Mouse (Mus musculus): ENCODE measurements around the gene Notch2. TPM values are rescaled to one million over a fixed set of nuclear protein-coding genes. Genes with fewer than 3 reads are reported as not detected.

The Notch2 gene
- polyA plus RNA-seq, 1 experiment from 2014 or later = 43.5 TPM

DNA sequence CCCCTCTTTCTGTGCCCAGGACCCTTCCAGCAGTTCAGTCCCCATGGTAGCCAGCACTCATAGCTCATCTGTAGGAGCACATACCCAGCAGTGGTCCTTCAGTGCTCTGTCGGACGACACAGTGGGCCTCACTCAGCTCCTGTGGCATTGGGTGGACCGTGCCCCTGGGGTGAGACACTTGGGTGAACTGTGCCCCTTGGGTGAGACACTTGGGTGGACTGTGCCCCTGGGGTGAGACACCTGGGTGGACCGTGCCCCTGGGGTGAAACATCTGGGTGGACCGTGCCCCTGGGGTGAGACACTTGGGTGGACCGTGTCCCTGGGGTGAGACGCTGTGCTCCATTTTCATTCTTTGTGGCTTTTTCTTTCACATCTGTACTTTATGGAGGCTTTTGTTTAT, 83.7 kb downstream of the Notch2 start:
- Histone ChIP-seq H3K27ac (no peak overlapping the region), H3K4me3 (no peak overlapping the region)

DNA sequence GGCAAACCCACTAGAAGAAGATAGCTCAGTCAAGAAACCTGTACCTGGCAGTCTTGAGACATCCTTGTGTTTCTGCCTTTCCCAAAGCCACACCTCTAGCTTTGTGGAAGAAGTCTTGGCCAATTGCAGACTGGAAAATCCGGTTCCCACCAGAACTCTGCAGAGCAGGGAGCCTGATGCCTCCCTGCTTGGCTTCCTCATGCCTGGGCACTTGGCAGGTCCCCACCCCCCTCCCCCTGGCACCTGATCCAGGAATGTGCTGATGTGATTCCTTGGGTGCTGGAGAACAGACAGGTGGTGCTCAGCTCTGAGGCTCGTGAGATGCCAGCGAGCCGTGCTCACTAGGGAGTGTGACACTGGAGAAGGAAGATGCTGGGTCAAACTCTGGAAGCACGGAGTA, 85.3 kb downstream of the Notch2 start:
- peaks cover 57% of the 10 kb centered on the region for H3K4me1 ChIP-seq
- no peak overlapping the region for H3K4me2 ChIP-seq (replicated peaks)
- H3K36me3 ChIP-seq = peaks cover 77% of the 10 kb centered on the region
- no peak overlapping the region for H3K4me3 ChIP-seq
- H3K9ac ChIP-seq = no peak overlapping the region
- no peak overlapping the region; the same call in 1 of the 2 replicates for H3K27ac ChIP-seq
- peaks cover 6% of the 10 kb centered on the region for H3K9me3 ChIP-seq
- no peak for ATAC-seq (ENCODE audit: low FRiP score, low read depth)
- WGBS = 83% methylated on average over 5 of the region's 5 CpGs
- no peaks in the 10 kb centered on the region for H3K27me3 ChIP-seq

More for the DNA sequence above, 83.7 kb downstream of the Notch2 start:
- no peak overlapping the region for H3K4me2 ChIP-seq (replicated peaks)
- H3K9me3 ChIP-seq = no peaks in the 10 kb centered on the region
- peaks cover 66% of the 10 kb centered on the region for H3K4me1 ChIP-seq
- H3K9ac ChIP-seq = no peak overlapping the region
- peaks cover 75% of the 10 kb centered on the region for H3K36me3 ChIP-seq
- 93% methylated on average over 7 of the region's 7 CpGs for WGBS
- no peak for ATAC-seq (ENCODE audit: low FRiP score, low read depth)
- H3K27me3 ChIP-seq = no peaks in the 10 kb centered on the region

GRCm38 (mm10) chr3:98099287-98099686, 86.0 kb downstream of the Notch2 start:
- 76% methylated on average over 10 of the region's 10 CpGs for WGBS

DNA sequence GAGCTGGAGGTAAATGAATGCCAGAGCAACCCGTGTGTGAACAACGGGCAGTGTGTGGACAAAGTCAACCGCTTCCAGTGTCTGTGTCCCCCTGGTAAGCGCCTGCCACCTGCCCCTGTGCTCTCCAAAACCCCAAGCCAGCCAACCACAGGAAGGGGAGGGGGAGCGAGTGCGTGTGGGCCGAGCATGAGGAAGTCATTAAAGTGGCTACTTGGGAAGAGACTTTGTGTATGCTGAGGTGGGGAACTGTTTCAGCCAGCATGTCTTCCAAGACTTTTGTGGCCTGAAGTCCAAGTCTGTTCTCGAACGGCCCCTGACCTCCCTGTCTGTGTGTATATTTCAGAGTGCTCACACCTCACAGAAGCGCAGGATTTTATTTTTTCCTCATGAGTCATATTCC, 88.2 kb downstream of the Notch2 start:
- no peak overlapping the region for H3K4me3 ChIP-seq
- WGBS = 28% methylated on average over 10 of the region's 10 CpGs
- no peaks in the 10 kb centered on the region for H3K27me3 ChIP-seq
- H3K9me3 ChIP-seq = peaks cover 6% of the 10 kb centered on the region
- H3K27ac ChIP-seq = peak overlapping the region; percentile 35; the same call in 1 of the 2 replicates
- peaks cover 98% of the 10 kb centered on the region for H3K36me3 ChIP-seq
- no peak overlapping the region for H3K4me2 ChIP-seq (replicated peaks)
- H3K9ac ChIP-seq = no peak overlapping the region
- peak; percentile 71 for ATAC-seq (ENCODE audit: low FRiP score, low read depth)
- peaks cover 61% of the 10 kb centered on the region for H3K4me1 ChIP-seq

More at GRCm38 (mm10) chr3:98099287-98099686, 86.0 kb downstream of the Notch2 start:
- H3K27ac ChIP-seq = no peak overlapping the region
- no peak overlapping the region for H3K4me3 ChIP-seq
- peaks cover 6% of the 10 kb centered on the region for H3K9me3 ChIP-seq
- no peak overlapping the region for H3K9ac ChIP-seq
- peaks cover 83% of the 10 kb centered on the region for H3K36me3 ChIP-seq
- H3K27me3 ChIP-seq = no peaks in the 10 kb centered on the region
- ATAC-seq (ENCODE audit: low FRiP score, low read depth) = no peak
- peaks cover 56% of the 10 kb centered on the region for H3K4me1 ChIP-seq
- no peak overlapping the region for H3K4me2 ChIP-seq (replicated peaks)

- peaks cover 75% of the 10 kb centered on the region for H3K4me1 ChIP-seq
- WGBS = 44% methylated on average over 9 of the region's 9 CpGs
- H3K9ac ChIP-seq = peak overlapping the region; percentile 36; the same call in 1 of the 2 replicates
- ATAC-seq (ENCODE audit: low FRiP score, low read depth) = peak; percentile 26; the same call in 1 of the 2 replicates
- peak overlapping the region; percentile 78 for H3K27ac ChIP-seq
- no peaks in the 10 kb centered on the region for H3K27me3 ChIP-seq
- peaks cover 6% of the 10 kb centered on the region for H3K9me3 ChIP-seq
- no peak overlapping the region for H3K4me3 ChIP-seq
- H3K36me3 ChIP-seq = peaks cover 99% of the 10 kb centered on the region
- no peak overlapping the region for H3K4me2 ChIP-seq (replicated peaks)
These were observed 91.6 kb downstream of the Notch2 start for GRCm38 (mm10) chr3:98104851-98105471.

GRCm38 (mm10) chr3:98105496-98105895, 92.2 kb downstream of the Notch2 start:
- Histone ChIP-seq H3K9ac (peak overlapping the region; percentile 36; the same call in 1 of the 2 replicates), H3K9me3 (peaks cover 6% of the 10 kb centered on the region), H3K4me2 (replicated peaks) (no peak overlapping the region), H3K4me1 (peaks cover 69% of the 10 kb centered on the region), H3K36me3 (peaks cover 96% of the 10 kb centered on the region), H3K4me3 (no peak overlapping the region), H3K27ac (peak overlapping the region; percentile 78), H3K27me3 (no peaks in the 10 kb centered on the region)
- peak; percentile 20; the same call in 1 of the 2 replicates for ATAC-seq (ENCODE audit: low FRiP score, low read depth)
- 79% methylated on average over 6 of the region's 6 CpGs for WGBS

DNA sequence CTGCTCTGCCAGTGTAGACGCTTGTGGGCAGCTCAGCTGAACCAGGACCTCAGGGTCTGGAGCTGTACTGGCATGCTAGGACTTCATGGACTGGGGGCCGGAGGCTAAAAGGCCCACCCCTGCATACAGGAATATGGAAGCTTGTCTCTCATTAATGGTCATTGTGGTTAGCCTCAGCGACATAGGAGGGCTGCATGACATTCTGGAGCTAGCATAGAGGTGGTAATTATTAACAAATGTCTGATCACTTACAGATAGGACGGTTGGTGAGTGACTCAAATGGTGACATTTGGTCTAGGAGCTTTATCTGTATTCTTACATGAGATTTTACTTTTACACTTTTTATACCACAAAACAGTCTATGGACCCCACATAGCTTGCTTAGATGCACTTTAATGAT, 92.8 kb downstream of the Notch2 start:
- Histone ChIP-seq H3K4me3 (no peak overlapping the region), H3K36me3 (peaks cover 96% of the 10 kb centered on the region), H3K4me2 (replicated peaks) (no peak overlapping the region), H3K9ac (no peak overlapping the region), H3K4me1 (peaks cover 63% of the 10 kb centered on the region), H3K27ac (peak overlapping the region; percentile 78), H3K27me3 (no peaks in the 10 kb centered on the region), H3K9me3 (peaks cover 6% of the 10 kb centered on the region)
- ATAC-seq (ENCODE audit: low FRiP score, low read depth) = no peak
- WGBS = 47% methylated on average over 4 of the region's 4 CpGs

GRCm38 (mm10) chr3:98106590-98107313, 93.4 kb downstream of the Notch2 start:
- peak; percentile 45; the same call in 1 of the 2 replicates for ATAC-seq (ENCODE audit: low FRiP score, low read depth)

GRCm38 (mm10) chr3:98108416-98108815, 95.1 kb downstream of the Notch2 start:
- ATAC-seq (ENCODE audit: low FRiP score, low read depth) = no peak
- Histone ChIP-seq H3K9ac (no peak overlapping the region), H3K36me3 (peaks cover 96% of the 10 kb centered on the region), H3K4me3 (no peak overlapping the region), H3K27me3 (no peaks in the 10 kb centered on the region), H3K4me2 (replicated peaks) (no peak overlapping the region), H3K4me1 (peaks cover 50% of the 10 kb centered on the region), H3K27ac (peak overlapping the region; percentile 45), H3K9me3 (no peaks in the 10 kb centered on the region)
- WGBS = 63% methylated on average over 4 of the region's 4 CpGs

More at GRCm38 (mm10) chr3:98106590-98107313, 93.4 kb downstream of the Notch2 start:
- Histone ChIP-seq H3K4me3 (no peak overlapping the region), H3K27me3 (no peaks in the 10 kb centered on the region), H3K36me3 (peaks cover 96% of the 10 kb centered on the region), H3K9ac (no peak overlapping the region), H3K4me2 (replicated peaks) (no peak overlapping the region), H3K4me1 (peaks cover 57% of the 10 kb centered on the region), H3K27ac (peak overlapping the region; percentile 23), H3K9me3 (peaks cover 6% of the 10 kb centered on the region)
- 58% methylated on average over 12 of the region's 12 CpGs for WGBS

DNA sequence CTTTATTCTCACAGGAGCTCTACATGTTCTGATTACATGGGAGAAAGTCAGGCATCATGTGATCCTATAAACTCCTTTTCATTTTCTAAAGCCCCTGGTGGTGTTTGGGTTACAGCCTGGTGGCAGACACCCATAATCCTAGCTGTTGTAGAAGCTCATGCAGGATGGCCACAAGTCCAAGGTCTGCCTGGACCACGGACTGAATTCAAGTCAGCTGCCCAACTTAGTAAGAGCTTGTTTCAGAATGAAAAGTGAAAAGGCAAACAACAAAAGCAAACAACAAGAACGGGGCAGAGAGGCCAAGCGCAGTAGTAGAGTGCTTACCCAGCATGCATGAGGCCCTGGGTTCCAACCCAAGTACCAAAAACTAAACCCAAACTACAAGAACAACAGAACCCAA, 95.5 kb downstream of the Notch2 start:
- Histone ChIP-seq H3K9ac (no peak overlapping the region), H3K27me3 (no peaks in the 10 kb centered on the region), H3K36me3 (peaks cover 96% of the 10 kb centered on the region), H3K27ac (peak overlapping the region; percentile 45), H3K4me3 (no peak overlapping the region), H3K4me2 (replicated peaks) (no peak overlapping the region), H3K9me3 (no peaks in the 10 kb centered on the region), H3K4me1 (peaks cover 48% of the 10 kb centered on the region)
- no peak for ATAC-seq (ENCODE audit: low FRiP score, low read depth)
- WGBS = 89% methylated on average over 3 of the region's 3 CpGs

GRCm38 (mm10) chr3:98110610-98111009, 97.3 kb downstream of the Notch2 start:
- H3K4me2 ChIP-seq (replicated peaks) = no peak overlapping the region
- no peak overlapping the region for H3K4me3 ChIP-seq
- no peak for ATAC-seq (ENCODE audit: low FRiP score, low read depth)
- no peak overlapping the region for H3K9ac ChIP-seq
- no peaks in the 10 kb centered on the region for H3K9me3 ChIP-seq
- no peaks in the 10 kb centered on the region for H3K27me3 ChIP-seq
- WGBS = 83% methylated on average over 4 of the region's 4 CpGs
- no peak overlapping the region for H3K27ac ChIP-seq
- H3K4me1 ChIP-seq = peaks cover 31% of the 10 kb centered on the region
- H3K36me3 ChIP-seq = peaks cover 92% of the 10 kb centered on the region

DNA sequence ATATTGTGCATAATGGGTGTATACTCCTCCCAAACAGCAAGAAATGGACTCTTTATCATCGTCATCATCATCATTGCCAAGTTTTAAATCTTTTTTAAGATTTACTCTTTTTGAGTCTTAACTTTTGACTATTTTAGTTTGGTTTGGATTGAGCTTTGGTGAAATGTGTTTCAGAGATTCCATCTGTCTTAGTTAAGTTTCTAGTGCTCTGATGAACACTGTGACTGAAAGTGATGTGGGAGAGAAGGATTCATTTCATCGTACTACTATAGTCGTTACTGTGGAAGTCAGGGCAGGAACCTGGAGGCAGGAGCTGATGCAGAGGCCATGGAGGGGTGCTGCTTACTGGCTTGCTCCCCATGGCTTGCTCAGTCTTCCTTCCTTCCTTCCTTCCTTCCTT, 104.9 kb downstream of the Notch2 start:
- no peak overlapping the region for H3K4me2 ChIP-seq (replicated peaks)
- no peaks in the 10 kb centered on the region for H3K9me3 ChIP-seq
- H3K36me3 ChIP-seq = peaks cover 90% of the 10 kb centered on the region
- H3K4me1 ChIP-seq = no peaks in the 10 kb centered on the region
- ATAC-seq (ENCODE audit: low FRiP score, low read depth) = no peak
- H3K9ac ChIP-seq = no peak overlapping the region
- H3K27me3 ChIP-seq = no peaks in the 10 kb centered on the region
- no peak overlapping the region for H3K4me3 ChIP-seq
- no peak overlapping the region for H3K27ac ChIP-seq
- 93% methylated on average over 3 of the region's 3 CpGs for WGBS

Data from limb, embryonic 13.5 days (tissue).